Mouse (Mus musculus): ENCODE measurements around the gene Gm3755.
"Not testable (repeated sequence)": the region's sequence is repeated elsewhere in the genome, so short reads cannot be mapped to it uniquely, and the experiment has no call there.

- TF ChIP-seq CTCF (IDR thresholded peaks at IDR 0.05; ENCODE audit: low read depth); EP300 (optimal IDR thresholded peaks at IDR 0.05): not testable (repeated sequence)
These were observed 38.0 kb upstream of the Gm3755 start for GRCm38 (mm10) chr14:7488731-7489130.

Data from stomach, postnatal 0 days (tissue).